Mouse (Mus musculus): ENCODE results near the gene Rpl13a. TPM values are rescaled to one million over a fixed set of nuclear protein-coding genes. Genes with fewer than 3 reads are reported as not detected.

Rpl13a gene
- polyA plus RNA-seq, 2 experiments, result 909 to 1,027 TPM

DNA sequence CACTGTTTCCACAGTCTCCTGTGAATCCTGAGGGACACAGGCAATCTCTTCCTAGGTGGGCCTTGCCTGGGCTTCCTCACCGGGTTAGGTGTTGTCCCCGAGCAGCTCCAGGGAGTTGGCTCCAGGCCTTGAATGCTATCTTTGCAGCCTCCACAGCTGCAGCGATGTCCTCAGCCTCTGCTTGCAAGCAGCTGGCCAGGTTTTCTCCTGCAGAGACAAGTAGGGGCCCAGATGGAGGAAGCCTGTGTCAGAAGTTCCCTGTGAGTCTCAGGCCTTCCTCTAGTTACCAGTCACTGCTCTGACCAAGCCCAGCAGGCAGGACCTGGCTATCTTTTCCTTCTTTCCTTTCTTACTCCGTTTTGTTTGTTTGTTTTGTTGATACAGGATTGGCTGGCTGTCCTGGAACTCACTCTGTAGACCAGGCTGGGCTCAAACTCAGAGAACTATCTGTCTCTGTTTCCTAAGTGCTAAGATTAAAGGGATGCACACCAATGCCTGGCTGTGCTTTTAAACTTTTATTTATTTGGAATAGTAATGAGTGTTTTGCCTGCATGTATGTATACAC is 20.1 kb upstream of the Rpl13a start:
- Histone ChIP-seq H3K4me1 (replicated peaks; ENCODE audit: control insufficient read depth in 2 of 2, insufficient read depth in 2 of 2, low read length in 1 of 2) (peaks cover 5 to 10% of the 10 kb centered on the region in 2 experiments; a peak in 3 of 4 replicates), H3K9me3 (ENCODE audit: control insufficient read depth, low read length) (no peaks in the 10 kb centered on the region), H3K36me3 (replicated peaks; ENCODE audit: control insufficient read depth, insufficient read depth, low read depth) (no peaks in the 10 kb centered on the region), H3K27me3 (ENCODE audit: control insufficient read depth, insufficient read depth, low read length) (no peaks in the 10 kb centered on the region), H3K9ac (replicated peaks) (no peak overlapping the region), H3K27ac (no peak overlapping the region), H3K4me2 (ENCODE audit: low read depth) (no peak overlapping the region), H3K4me3 (ENCODE audit: insufficient read depth in 1 of 2, low read depth in 2 of 2, low read length in 2 of 2) (no peak overlapping the region)
- DNase-seq (ENCODE audit: low read depth in 3 of 3, low spot score in 3 of 3), result no peak
- 60% methylated on average over 4 of the region's 4 CpGs for WGBS (ENCODE audit: insufficient replicate concordance)
- ATAC-seq (ENCODE audit: insufficient read depth), result no peak
- TF ChIP-seq EP300 (IDR thresholded peaks at IDR 0.05; ENCODE audit: low read depth), result no peak
- TF ChIP-seq CTCF (IDR thresholded peaks at IDR 0.05; ENCODE audit: low read depth), result no peak

- Histone ChIP-seq H3K4me1 (replicated peaks; ENCODE audit: control insufficient read depth in 2 of 2, insufficient read depth in 2 of 2, low read length in 1 of 2) (peaks cover 0 to 7% of the 10 kb centered on the region in 2 experiments; a peak in 1 of 4 replicates), H3K9me3 (ENCODE audit: control insufficient read depth, low read length) (no peaks in the 10 kb centered on the region), H3K27me3 (ENCODE audit: control insufficient read depth, insufficient read depth, low read length) (no peaks in the 10 kb centered on the region), H3K4me3 (ENCODE audit: insufficient read depth in 1 of 2, low read depth in 2 of 2, low read length in 2 of 2) (no peak overlapping the region), H3K9ac (replicated peaks) (no peak overlapping the region), H3K4me2 (ENCODE audit: low read depth) (no peak overlapping the region), H3K27ac (no peak overlapping the region), H3K36me3 (replicated peaks; ENCODE audit: control insufficient read depth, insufficient read depth, low read depth) (no peaks in the 10 kb centered on the region)
- DNase-seq (ENCODE audit: low read depth in 3 of 3, low spot score in 3 of 3), result no peak
- TF ChIP-seq EP300 (IDR thresholded peaks at IDR 0.05; ENCODE audit: low read depth), result no peak
- no peak for TF ChIP-seq CTCF (IDR thresholded peaks at IDR 0.05; ENCODE audit: low read depth)
- no peak for ATAC-seq (ENCODE audit: insufficient read depth)
- WGBS (ENCODE audit: insufficient replicate concordance), result 81% methylated on average over 11 of the region's 11 CpGs
These were observed 19.3 kb upstream of the Rpl13a start for GRCm38 (mm10) chr7:45147899-45148298.

DNA sequence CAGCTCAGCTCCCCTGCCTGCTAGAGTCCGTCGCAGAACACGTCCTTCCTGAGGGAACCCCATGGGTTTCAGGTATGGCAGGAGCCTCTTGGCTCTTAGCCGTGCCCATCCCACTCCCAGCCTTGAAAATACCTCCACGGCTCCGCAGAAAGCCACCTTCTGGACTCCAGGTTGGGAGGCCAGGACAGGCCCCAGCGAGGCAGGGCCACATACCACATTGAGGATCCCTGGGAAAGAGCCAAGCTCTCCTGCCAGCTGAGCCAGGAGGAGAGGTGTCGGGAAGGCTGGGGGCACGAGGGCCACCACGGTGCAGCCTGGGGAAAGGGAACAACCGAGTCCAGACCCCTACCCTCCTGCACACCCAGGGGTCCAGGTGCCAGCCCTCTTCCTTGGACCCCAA is 18.7 kb upstream of the Rpl13a start:
- H3K36me3 ChIP-seq (replicated peaks; ENCODE audit: control insufficient read depth, insufficient read depth, low read depth), result no peaks in the 10 kb centered on the region
- H3K9me3 ChIP-seq (ENCODE audit: control insufficient read depth, low read length), result no peaks in the 10 kb centered on the region
- H3K9ac ChIP-seq (replicated peaks), result no peak overlapping the region
- no peaks in the 10 kb centered on the region for H3K27me3 ChIP-seq (ENCODE audit: control insufficient read depth, insufficient read depth, low read length)
- WGBS (ENCODE audit: insufficient replicate concordance), result 85% methylated on average over 11 of the region's 11 CpGs
- peaks cover 0 to 7% of the 10 kb centered on the region in 2 experiments; a peak in 1 of 4 replicates for H3K4me1 ChIP-seq (replicated peaks; ENCODE audit: control insufficient read depth in 2 of 2, insufficient read depth in 2 of 2, low read length in 1 of 2)
- no peak overlapping the region for H3K27ac ChIP-seq
- no peak overlapping the region for H3K4me3 ChIP-seq (ENCODE audit: insufficient read depth in 1 of 2, low read depth in 2 of 2, low read length in 2 of 2)
- no peak for ATAC-seq (ENCODE audit: insufficient read depth)
- no peak overlapping the region for H3K4me2 ChIP-seq (ENCODE audit: low read depth)
- TF ChIP-seq CTCF (IDR thresholded peaks at IDR 0.05; ENCODE audit: low read depth), result no peak
- TF ChIP-seq EP300 (IDR thresholded peaks at IDR 0.05; ENCODE audit: low read depth), result no peak
- no peak for DNase-seq (ENCODE audit: low read depth in 3 of 3, low spot score in 3 of 3)

DNA sequence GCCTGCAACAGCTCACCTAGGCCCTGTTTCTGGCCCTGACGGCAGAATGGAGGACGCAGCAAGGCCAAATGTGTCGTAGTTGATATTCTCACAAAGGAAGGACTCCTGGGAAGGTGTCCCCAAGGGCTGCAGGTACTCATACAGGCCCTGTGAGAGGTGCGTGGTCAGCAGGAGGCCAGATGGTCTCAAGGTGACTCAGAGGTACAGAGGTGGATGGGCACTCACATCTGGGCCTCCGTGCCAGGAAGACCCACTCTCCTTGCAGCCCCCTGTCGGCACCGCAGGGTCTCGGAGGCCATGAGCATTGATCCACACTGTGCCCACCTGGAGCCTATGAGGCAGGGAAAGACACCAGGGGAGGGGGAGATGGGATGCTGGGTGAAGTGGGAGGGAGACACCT is 16.9 kb upstream of the Rpl13a start:
- DNase-seq (ENCODE audit: low read depth in 3 of 3, low spot score in 3 of 3) (no peak), ATAC-seq (ENCODE audit: insufficient read depth) (no peak)
- H3K9ac ChIP-seq (replicated peaks), result no peak overlapping the region
- H3K27me3 ChIP-seq (ENCODE audit: control insufficient read depth, insufficient read depth, low read length), result no peaks in the 10 kb centered on the region
- H3K36me3 ChIP-seq (replicated peaks; ENCODE audit: control insufficient read depth, insufficient read depth, low read depth), result no peaks in the 10 kb centered on the region
- no peak for TF ChIP-seq EP300 (IDR thresholded peaks at IDR 0.05; ENCODE audit: low read depth)
- TF ChIP-seq CTCF (IDR thresholded peaks at IDR 0.05; ENCODE audit: low read depth), result no peak
- 90% methylated on average over 8 of the region's 8 CpGs for WGBS (ENCODE audit: insufficient replicate concordance)
- H3K9me3 ChIP-seq (ENCODE audit: control insufficient read depth, low read length), result no peaks in the 10 kb centered on the region
- no peak overlapping the region for H3K27ac ChIP-seq
- no peak overlapping the region for H3K4me2 ChIP-seq (ENCODE audit: low read depth)
- 0 out of 4 replicates have a peak, but pooled peaks cover 0 to 1% of the 10 kb centered on the region in 2 experiments for H3K4me1 ChIP-seq (replicated peaks; ENCODE audit: control insufficient read depth in 2 of 2, insufficient read depth in 2 of 2, low read length in 1 of 2)
- no peak overlapping the region for H3K4me3 ChIP-seq (ENCODE audit: insufficient read depth in 1 of 2, low read depth in 2 of 2, low read length in 2 of 2)

- Histone ChIP-seq H3K4me1 (replicated peaks; ENCODE audit: control insufficient read depth in 2 of 2, insufficient read depth in 2 of 2, low read length in 1 of 2) (0 out of 4 replicates have a peak, but pooled peaks cover 0 to 3% of the 10 kb centered on the region in 2 experiments), H3K27ac (no peak overlapping the region), H3K4me2 (ENCODE audit: low read depth) (no peak overlapping the region), H3K9ac (replicated peaks) (no peak overlapping the region), H3K27me3 (ENCODE audit: control insufficient read depth, insufficient read depth, low read length) (no peaks in the 10 kb centered on the region), H3K4me3 (ENCODE audit: insufficient read depth in 1 of 2, low read depth in 2 of 2, low read length in 2 of 2) (no peak overlapping the region), H3K36me3 (replicated peaks; ENCODE audit: control insufficient read depth, insufficient read depth, low read depth) (no peaks in the 10 kb centered on the region), H3K9me3 (ENCODE audit: control insufficient read depth, low read length) (no peaks in the 10 kb centered on the region)
- WGBS (ENCODE audit: insufficient replicate concordance), result 78% methylated on average over 13 of the region's 13 CpGs
- TF ChIP-seq EP300 (IDR thresholded peaks at IDR 0.05; ENCODE audit: low read depth) (no peak), CTCF (IDR thresholded peaks at IDR 0.05; ENCODE audit: low read depth) (no peak)
- ATAC-seq (ENCODE audit: insufficient read depth), result no peak
- no peak for DNase-seq (ENCODE audit: low read depth in 3 of 3, low spot score in 3 of 3)
These were observed 16.0 kb upstream of the Rpl13a start for GRCm38 (mm10) chr7:45144368-45145174.

Measured in liver, embryonic 14.5 days (tissue).